In the genomic region with DNA sequence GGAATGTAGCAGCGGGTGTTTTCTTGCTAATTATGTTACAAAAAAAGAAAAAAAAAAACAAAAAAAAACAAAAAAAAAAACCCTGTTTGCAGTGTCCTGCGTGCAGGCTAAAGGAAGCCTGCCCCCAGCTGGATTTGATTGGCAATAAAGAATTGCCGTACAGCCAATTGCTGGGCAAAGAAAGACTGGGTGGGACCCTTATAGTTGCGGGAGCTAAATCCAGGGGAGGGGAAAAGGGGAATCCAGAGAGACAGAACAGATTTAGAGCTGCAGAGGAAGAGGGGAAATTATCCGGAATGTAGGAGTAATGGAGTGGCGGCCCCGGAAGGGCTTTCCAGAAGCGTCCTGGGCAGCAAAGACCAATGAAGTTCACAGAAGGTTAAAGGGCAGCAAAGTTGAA, we compare ENCODE assay signal across 9 mouse cellular contexts.
A peak's percentile ranks its signal among the peaks of the same experiment; 100 is the strongest.
DNase-seq lines count a peak whose midpoint lies in the region; ATAC-seq and TF ChIP-seq lines count a peak whose summit lies in the region.
"Had no signal": no experiment of that assay in that cellular context is flagged by ENCODE, and none has a peak within 500 bp of the region (broad histone marks: within the 10 kb centered on the region; RNA-seq: fewer than 3 reads in every experiment).

No protein-coding gene starts in this region.

- no peak overlapping the region for H3K9ac ChIP-seq in kidney, postnatal 0 days (ENCODE audit: low read depth, low read length)
- no peak overlapping the region for H3K9ac ChIP-seq in hindbrain, embryonic 11.5 days (ENCODE audit: low read depth, low read length)
- no peak overlapping the region for H3K9ac ChIP-seq in midbrain, embryonic 14.5 days (replicated peaks; ENCODE audit: low read length)
- H3K9ac ChIP-seq: liver, embryonic 15.5 days had no signal

- H3K27me3 ChIP-seq in kidney, postnatal 0 days (ENCODE audit: insufficient read depth, low read length): no peaks in the 10 kb centered on the region
- H3K27me3 ChIP-seq in hindbrain, embryonic 11.5 days (ENCODE audit: control insufficient read depth, insufficient read depth, low read length): no peaks in the 10 kb centered on the region
- H3K27me3 ChIP-seq in midbrain, embryonic 14.5 days (ENCODE audit: control insufficient read depth, insufficient read depth, low read length): no peaks in the 10 kb centered on the region
- H3K27me3 ChIP-seq: liver, embryonic 15.5 days had no signal

- no peaks in the 10 kb centered on the region for H3K9me3 ChIP-seq in kidney, postnatal 0 days (replicated peaks; ENCODE audit: low read length)
- H3K9me3 ChIP-seq in hindbrain, embryonic 11.5 days (ENCODE audit: control insufficient read depth, low read length): no peaks in the 10 kb centered on the region
- H3K9me3 ChIP-seq in midbrain, embryonic 14.5 days (ENCODE audit: control insufficient read depth, low read length): no peaks in the 10 kb centered on the region
- H3K9me3 ChIP-seq: liver, embryonic 15.5 days had no signal

- H3K36me3 ChIP-seq in kidney, postnatal 0 days (ENCODE audit: insufficient read depth, low read length): no peaks in the 10 kb centered on the region
- H3K36me3 ChIP-seq in hindbrain, embryonic 11.5 days (ENCODE audit: control insufficient read depth, insufficient read depth, low read length): no peaks in the 10 kb centered on the region
- H3K36me3 ChIP-seq in midbrain, embryonic 14.5 days (ENCODE audit: control insufficient read depth, insufficient read depth, low read length): no peaks in the 10 kb centered on the region
- H3K36me3 ChIP-seq: liver, embryonic 15.5 days had no signal

- TF ChIP-seq CTCF in kidney, postnatal 0 days (IDR thresholded peaks at IDR 0.05; ENCODE audit: low read depth): peak; percentile 45

- no peak for ATAC-seq in kidney, postnatal 0 days (replicated peaks; ENCODE audit: low FRiP score, low read depth)
- ATAC-seq in hindbrain, embryonic 11.5 days (ENCODE audit: low FRiP score): no peak
- peak; percentile 31; the same call in 1 of the 2 replicates for ATAC-seq in midbrain, embryonic 14.5 days (ENCODE audit: low FRiP score, low TSS enrichment)

- 4% methylated on average over 8 of the region's 8 CpGs for WGBS in kidney, postnatal 0 days
- WGBS in hindbrain, embryonic 11.5 days: 12% methylated on average over 8 of the region's 8 CpGs
- 3% methylated on average over 8 of the region's 8 CpGs for WGBS in midbrain, embryonic 14.5 days

- H3K4me2 ChIP-seq in kidney, postnatal 0 days (ENCODE audit: low read length): 0 out of 2 replicates have a peak overlapping the region, but pooled peaks have one; percentile 19
- H3K4me2 ChIP-seq in hindbrain, embryonic 11.5 days (replicated peaks; ENCODE audit: low read depth, low read length): 0 out of 2 replicates have a peak overlapping the region, but pooled peaks have one; percentile 17
- H3K4me2 ChIP-seq in midbrain, embryonic 14.5 days (ENCODE audit: low read length): peak overlapping the region; percentile 11; the same call in 1 of the 2 replicates
- H3K4me2 ChIP-seq: liver, embryonic 15.5 days had no signal

- H3K27ac ChIP-seq in kidney, postnatal 0 days: no peak overlapping the region
- no peak overlapping the region for H3K27ac ChIP-seq in hindbrain, embryonic 11.5 days (ENCODE audit: low read depth, low read length)
- no peak overlapping the region for H3K27ac ChIP-seq in midbrain, embryonic 14.5 days (replicated peaks; ENCODE audit: low read depth, low read length)
- H3K27ac ChIP-seq: liver, embryonic 15.5 days had no signal

- no peaks in the 10 kb centered on the region for H3K4me1 ChIP-seq in kidney, postnatal 0 days (replicated peaks; ENCODE audit: insufficient read depth, low read length)
- H3K4me1 ChIP-seq in hindbrain, embryonic 11.5 days (replicated peaks; ENCODE audit: control insufficient read depth, insufficient read depth, low read length): no peaks in the 10 kb centered on the region
- 0 out of 2 replicates have a peak, but pooled peaks cover 2% of the 10 kb centered on the region for H3K4me1 ChIP-seq in midbrain, embryonic 14.5 days (ENCODE audit: control insufficient read depth, insufficient read depth, low read length)
- H3K4me1 ChIP-seq: liver, embryonic 15.5 days had no signal

- H3K4me3 ChIP-seq in kidney, postnatal 0 days (replicated peaks; ENCODE audit: low read depth, low read length): no peak overlapping the region
- H3K4me3 ChIP-seq in hindbrain, embryonic 11.5 days (ENCODE audit: low read depth, low read length): no peak overlapping the region
- no peak overlapping the region for H3K4me3 ChIP-seq in midbrain, embryonic 14.5 days (replicated peaks; ENCODE audit: low read depth, low read length)
- H3K4me3 ChIP-seq: liver, embryonic 15.5 days had no signal

- DNase-seq in kidney, postnatal 0 days (ENCODE audit: low spot score): peak; percentile 58
- DNase-seq in kidney, postnatal 14 days: no peak
- DNase-seq in embryo, embryonic 11 days: peak; percentile 64
- DNase-seq in hindbrain, embryonic 11.5 days (ENCODE audit: low spot score): peak; percentile 29
- peak; percentile 71 for DNase-seq in midbrain, embryonic 14.5 days
- no peak for DNase-seq in right cerebral cortex, postnatal 36 days (ENCODE audit: low spot score in 2 of 2)
- DNase-seq in ovary, postnatal 10 days (ENCODE audit: low spot score): no peak
- no peak for DNase-seq in MN1 (ENCODE audit: low spot score)

Comparison
In these comparisons a context has a peak if more than half of its experiments do, and no peak if none do; other contexts are left out.
1. DNase-seq: peak in kidney, postnatal 0 days (single experiment), embryo, embryonic 11 days (single experiment), hindbrain, embryonic 11.5 days (single experiment) and midbrain, embryonic 14.5 days (single experiment); none in kidney, postnatal 14 days (single experiment), right cerebral cortex, postnatal 36 days (0 of 2), ovary, postnatal 10 days (single experiment) and MN1 (single experiment).
2. Peak in every context shown above with its lines, with median percentiles within 50 percentile points of each other: H3K4me2 ChIP-seq.